Mouse (Mus musculus): ENCODE results near the gene Spout1.
A peak's percentile ranks its signal among the peaks of the same experiment; 100 is the strongest.

Gene Spout1

DNA sequence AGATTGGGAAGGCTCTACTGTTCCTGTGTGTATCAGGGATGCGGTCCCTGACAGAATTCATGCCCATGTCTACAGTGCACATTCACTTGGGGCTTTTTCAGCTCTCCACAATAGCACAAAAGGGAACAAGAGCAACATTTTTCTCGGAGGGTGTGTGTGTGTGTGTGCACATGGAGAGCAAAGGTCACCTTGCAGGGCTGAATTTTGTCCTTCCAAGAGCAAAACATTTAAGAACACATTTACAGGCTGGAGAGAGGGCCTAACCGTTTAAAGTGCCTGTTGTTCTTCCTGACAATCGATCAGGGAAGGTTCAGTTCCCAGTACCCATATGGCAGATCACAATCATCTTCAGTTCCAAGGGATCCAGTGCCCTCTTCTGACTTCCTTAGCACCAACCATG, 48.1 kb downstream of the Spout1 start:
- DNase-seq (ENCODE audit: low spot score), result no peak

GRCm38 (mm10) chr2:30128789-30129188, 49.5 kb downstream of the Spout1 start:
- DNase-seq (ENCODE audit: low spot score), result peak; percentile 15

- peak; percentile 97 for DNase-seq (ENCODE audit: low spot score)
Observed at GRCm38 (mm10) chr2:30124472-30125274, 53.6 kb downstream of the Spout1 start, which contains the start of gene Zer1. Gene Zer1 (minus strand): TSS chr2:30124585.

DNA sequence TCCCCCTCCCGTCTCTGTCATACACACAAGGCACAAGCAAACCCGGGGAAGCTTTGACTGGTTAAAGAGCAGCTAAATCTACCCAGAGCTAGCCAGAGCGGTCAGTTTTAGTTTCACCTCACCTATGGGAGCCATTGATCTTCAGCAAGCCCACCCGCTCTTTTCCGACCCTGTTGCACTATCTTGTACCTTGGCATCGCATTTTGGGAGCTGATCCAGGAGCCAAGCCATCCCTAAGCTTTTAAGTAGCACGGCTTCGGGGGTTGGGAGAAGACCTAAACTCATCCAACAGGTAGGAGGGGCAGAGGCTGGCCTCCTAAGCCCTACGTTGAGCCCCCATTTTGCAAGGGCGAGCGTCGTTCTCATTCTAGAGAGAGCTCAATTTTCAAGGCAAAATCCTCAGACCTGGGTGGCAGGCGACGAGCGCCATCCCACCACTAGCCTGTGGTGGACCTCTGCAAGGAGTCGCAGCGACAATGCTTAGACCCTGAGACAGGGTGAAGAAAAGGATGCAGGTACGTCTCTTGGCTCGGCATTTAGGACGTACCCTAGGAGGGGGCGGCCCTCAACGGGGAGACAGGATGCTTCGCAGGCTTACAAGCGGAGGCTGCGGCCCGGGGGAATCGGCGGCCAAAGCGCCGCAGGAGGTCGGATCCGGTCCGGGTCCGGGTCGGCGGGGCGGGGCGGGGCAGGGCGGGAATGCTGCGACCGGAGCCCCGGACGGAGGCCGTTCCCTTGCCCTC, 54.4 kb downstream of the Spout1 start:
- no peak for DNase-seq (ENCODE audit: low spot score)

Data from urinary bladder, postnatal 14 days (tissue).